Mouse (Mus musculus): ENCODE results near the gene Cby3.

- TF ChIP-seq TAL1 (IDR thresholded peaks at IDR 0.05; ENCODE audit: low read length): no peak
- no peak for TF ChIP-seq GATA1 (IDR thresholded peaks at IDR 0.05; ENCODE audit: low read length)
These were observed 17.2 kb downstream of the Cby3 start for GRCm38 (mm10) chr11:50371399-50371841.

Measured in erythroblast, embryonic 14.5 days (primary cell).